Mouse (Mus musculus): ENCODE data around the gene Tsc2. TPM values are rescaled to one million over a fixed set of nuclear protein-coding genes. Genes with fewer than 3 reads are reported as not detected.
"Not testable (repeated sequence)": the region's sequence is repeated elsewhere in the genome, so short reads cannot be mapped to it uniquely, and the experiment has no call there.

Gene Tsc2
- total RNA-seq (2021), result 100 to 1,000 TPM; 181 to 184 TPM

GRCm38 (mm10) chr17:24632167-24632812, at the start of gene Tsc2, which contains the start of gene Nthl1:
Gene Tsc2 (minus strand): TSS chr17:24632630.
Gene Nthl1 (plus strand): TSS chr17:24632680.
- peak; percentile 84 to 85 for DNase-seq

GRCm38 (mm10) chr17:24677500-24678080, 45.2 kb upstream of the Tsc2 start:
- DNase-seq, result no peak

- no peak for DNase-seq
These were observed 44.4 kb upstream of the Tsc2 start for GRCm38 (mm10) chr17:24676877-24677276.

GRCm38 (mm10) chr17:24676187-24676586, 43.8 kb upstream of the Tsc2 start:
- peak in 1 of 2 experiments; percentile 56 for DNase-seq

- DNase-seq, result peak; percentile 48 to 55
These were observed 41.8 kb upstream of the Tsc2 start for GRCm38 (mm10) chr17:24674277-24674676.

GRCm38 (mm10) chr17:24672141-24672540, 39.7 kb upstream of the Tsc2 start:
- no peak for DNase-seq

GRCm38 (mm10) chr17:24671346-24671745, 38.9 kb upstream of the Tsc2 start:
- DNase-seq, result no peak

- DNase-seq, result no peak
These were observed 37.9 kb upstream of the Tsc2 start for GRCm38 (mm10) chr17:24670246-24670844.

GRCm38 (mm10) chr17:24669545-24670245, 37.3 kb upstream of the Tsc2 start, which contains the start of gene Zfp598:
Gene Zfp598 (plus strand): TSS chr17:24669687.
- DNase-seq, result peak; percentile 93 to 94

GRCm38 (mm10) chr17:24669214-24669544, 36.7 kb upstream of the Tsc2 start:
- not testable (repeated sequence) for DNase-seq

- DNase-seq, result no peak
These were observed 35.0 kb upstream of the Tsc2 start for GRCm38 (mm10) chr17:24667416-24667815.

- not testable (repeated sequence) for DNase-seq
These were observed 34.6 kb upstream of the Tsc2 start for GRCm38 (mm10) chr17:24667011-24667410.

- DNase-seq, result no peak
These were observed 25.8 kb upstream of the Tsc2 start, which contains the start of gene Npw for GRCm38 (mm10) chr17:24658017-24658758. Gene Npw (minus strand): TSS chr17:24658457.

GRCm38 (mm10) chr17:24654969-24655368, 22.5 kb upstream of the Tsc2 start:
- no peak for DNase-seq

- peak; percentile 44 to 61 for DNase-seq
These were observed 21.7 kb upstream of the Tsc2 start for GRCm38 (mm10) chr17:24653967-24654710.

- DNase-seq, result no peak
These were observed 19.4 kb upstream of the Tsc2 start for GRCm38 (mm10) chr17:24651835-24652234.

- DNase-seq, result no peak
These were observed 18.3 kb upstream of the Tsc2 start for GRCm38 (mm10) chr17:24650766-24651165.

GRCm38 (mm10) chr17:24650070-24650616, 17.7 kb upstream of the Tsc2 start, which contains the start of gene Slc9a3r2:
Gene Slc9a3r2 (minus strand): TSS chr17:24650327.
- DNase-seq, result no peak

- DNase-seq, result no peak
These were observed 17.2 kb upstream of the Tsc2 start for GRCm38 (mm10) chr17:24649581-24650069.

GRCm38 (mm10) chr17:24648731-24649377, 16.4 kb upstream of the Tsc2 start:
- DNase-seq, result no peak

Measured in layer of hippocampus, postnatal 36 days (tissue).